Mouse (Mus musculus) small intestine, adult 2 months (tissue): ENCODE measurements around the gene Igf2r.

Experiments
- CTCF ChIP-seq: fragments of 200-500 bp; IDR thresholded peaks from 2 replicates; pipeline ENCODE4 v1.5.1; 2012; ENCODE audit warnings: low read depth, mild to moderate bottlenecking, control low read depth, inconsistent platforms, low read length, moderate library complexity, mixed read lengths; ENCODE audit not compliant: insufficient replicate concordance, insufficient read length; ENCODE audit errors: extremely low read depth
- POLR2A ChIP-seq: fragments of 200-500 bp; IDR thresholded peaks from 2 replicates; pipeline ENCODE4 v1.6.1; 2012; ENCODE audit warnings: low read depth, mild to moderate bottlenecking, control low read depth, inconsistent platforms, low read length, moderate library complexity

DNA sequence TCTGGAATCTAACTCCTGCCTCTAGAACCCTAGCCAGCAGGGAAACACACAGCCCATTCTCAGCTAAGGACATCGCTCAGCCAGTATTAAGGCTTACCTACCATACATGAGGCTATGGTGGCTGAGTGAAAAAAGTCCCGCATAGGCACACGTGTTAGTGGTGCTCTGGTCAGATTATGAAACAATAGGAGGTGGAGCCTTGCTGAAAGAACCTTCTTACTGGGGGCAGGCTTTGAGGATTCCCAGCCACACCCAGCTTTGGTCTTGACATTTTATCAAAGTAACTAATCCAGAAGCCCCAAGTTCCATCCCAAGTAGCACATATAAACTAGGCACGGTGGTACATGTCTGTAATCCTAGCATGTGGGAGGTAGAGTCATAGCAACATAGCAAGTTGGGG, 16.4 kb downstream of the Igf2r start:
- TF ChIP-seq CTCF = no peak
- no peak for TF ChIP-seq POLR2A
